9 mouse cellular contexts compared by ENCODE assay signal in the genomic region with DNA sequence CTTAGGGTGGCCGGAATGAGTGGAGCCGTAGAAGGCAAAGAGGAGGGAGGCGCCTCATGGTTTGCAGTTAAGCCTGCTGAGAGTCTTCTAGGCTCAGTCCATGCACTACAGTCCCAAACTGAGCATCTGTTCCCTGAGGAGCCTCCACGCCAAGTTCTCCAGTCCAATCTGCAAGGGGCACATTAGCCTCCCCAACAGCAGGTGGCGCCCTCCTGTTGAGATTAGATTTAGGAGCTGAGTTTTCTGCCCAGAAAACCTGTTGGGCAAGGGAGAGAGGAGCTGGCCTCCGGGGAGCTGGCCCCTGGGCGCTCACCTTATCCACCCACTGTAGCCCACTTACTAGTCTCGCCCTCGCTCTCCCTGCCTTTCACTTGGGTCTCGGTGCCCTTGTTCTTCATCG.
DNase-seq lines count a peak whose midpoint lies in the region; ATAC-seq lines count a peak whose summit lies in the region.
"Had no signal": no experiment of that assay in that cellular context is flagged by ENCODE, and none has a peak within 500 bp of the region (broad histone marks: within the 10 kb centered on the region; RNA-seq: fewer than 3 reads in every experiment).

No protein-coding gene starts in this region.

- H3K27ac ChIP-seq in hindbrain, embryonic 11.5 days (ENCODE audit: low read depth, low read length): no peak overlapping the region
- no peak overlapping the region for H3K27ac ChIP-seq in hindbrain, embryonic 13.5 days
- H3K27ac ChIP-seq in midbrain, embryonic 10.5 days (replicated peaks): no peak overlapping the region
- H3K27ac ChIP-seq: liver, embryonic 15.5 days had no signal

- DNase-seq in hindbrain, embryonic 11.5 days (ENCODE audit: low spot score): peak; percentile 42
- DNase-seq in adrenal gland, postnatal 36 days: peak; percentile 83 to 85
- peak; percentile 68 to 83 for DNase-seq in heart, postnatal 10 days
- DNase-seq in layer of hippocampus, adult 9-10 months (ENCODE audit: low spot score): peak; percentile 77
- DNase-seq in lung, postnatal 36 days: peak; percentile 92
- peak; percentile 81 for DNase-seq in splenic B cell, adult 2 months (ENCODE audit: low read depth, low spot score)
- DNase-seq in midbrain, embryonic 10.5 days (ENCODE audit: low spot score): no peak

- no peaks in the 10 kb centered on the region for H3K36me3 ChIP-seq in hindbrain, embryonic 11.5 days (ENCODE audit: control insufficient read depth, insufficient read depth, low read length)
- H3K36me3 ChIP-seq in hindbrain, embryonic 13.5 days: no peaks in the 10 kb centered on the region
- H3K36me3 ChIP-seq in splenic B cell, adult 2 months (ENCODE audit: control insufficient read depth, insufficient read depth, low read length, poor library complexity, severe bottlenecking): no peaks in the 10 kb centered on the region
- no peaks in the 10 kb centered on the region for H3K36me3 ChIP-seq in midbrain, embryonic 10.5 days
- H3K36me3 ChIP-seq: liver, embryonic 15.5 days had no signal

- no peaks in the 10 kb centered on the region for H3K4me1 ChIP-seq in hindbrain, embryonic 11.5 days (replicated peaks; ENCODE audit: control insufficient read depth, insufficient read depth, low read length)
- no peaks in the 10 kb centered on the region for H3K4me1 ChIP-seq in hindbrain, embryonic 13.5 days (replicated peaks)
- H3K4me1 ChIP-seq in midbrain, embryonic 10.5 days: no peaks in the 10 kb centered on the region

- ATAC-seq in hindbrain, embryonic 11.5 days (ENCODE audit: low FRiP score): no peak
- ATAC-seq in hindbrain, embryonic 13.5 days (ENCODE audit: low FRiP score): no peak

- H3K27me3 ChIP-seq in hindbrain, embryonic 11.5 days (ENCODE audit: control insufficient read depth, insufficient read depth, low read length): no peaks in the 10 kb centered on the region
- H3K27me3 ChIP-seq in hindbrain, embryonic 13.5 days: no peaks in the 10 kb centered on the region
- H3K27me3 ChIP-seq in splenic B cell, adult 2 months (ENCODE audit: control insufficient read depth, insufficient read depth, low read length, poor library complexity, severe bottlenecking): no peaks in the 10 kb centered on the region
- no peaks in the 10 kb centered on the region for H3K27me3 ChIP-seq in midbrain, embryonic 10.5 days (ENCODE audit: low read depth, poor library complexity, severe bottlenecking)
- H3K27me3 ChIP-seq: liver, embryonic 15.5 days had no signal

- intact Hi-C loops in heart, postnatal 10 days (cut with DNase I): no loop called here

- H3K9ac ChIP-seq in hindbrain, embryonic 11.5 days (ENCODE audit: low read depth, low read length): no peak overlapping the region
- no peak overlapping the region for H3K9ac ChIP-seq in hindbrain, embryonic 13.5 days
- H3K9ac ChIP-seq: liver, embryonic 15.5 days had no signal

- H3K4me3 ChIP-seq in hindbrain, embryonic 11.5 days (ENCODE audit: low read depth, low read length): no peak overlapping the region
- H3K4me3 ChIP-seq in hindbrain, embryonic 13.5 days: no peak overlapping the region
- no peak overlapping the region for H3K4me3 ChIP-seq in midbrain, embryonic 10.5 days
- H3K4me3 ChIP-seq: liver, embryonic 15.5 days had no signal

- 86% methylated on average over 11 of the region's 11 CpGs for WGBS in hindbrain, embryonic 11.5 days
- 90% methylated on average over 11 of the region's 11 CpGs for WGBS in hindbrain, embryonic 13.5 days
- 86% methylated on average over 11 of the region's 11 CpGs for WGBS in midbrain, embryonic 10.5 days

- H3K4me2 ChIP-seq in hindbrain, embryonic 11.5 days (replicated peaks; ENCODE audit: low read depth, low read length): no peak overlapping the region
- no peak overlapping the region for H3K4me2 ChIP-seq in hindbrain, embryonic 13.5 days
- H3K4me2 ChIP-seq: liver, embryonic 15.5 days had no signal

- H3K9me3 ChIP-seq in hindbrain, embryonic 11.5 days (ENCODE audit: control insufficient read depth, low read length): no peaks in the 10 kb centered on the region
- H3K9me3 ChIP-seq in hindbrain, embryonic 13.5 days: no peaks in the 10 kb centered on the region
- H3K9me3 ChIP-seq in midbrain, embryonic 10.5 days (replicated peaks): no peaks in the 10 kb centered on the region
- H3K9me3 ChIP-seq: liver, embryonic 15.5 days had no signal
